7 mouse cellular contexts compared by ENCODE assay signal in the genomic region with DNA sequence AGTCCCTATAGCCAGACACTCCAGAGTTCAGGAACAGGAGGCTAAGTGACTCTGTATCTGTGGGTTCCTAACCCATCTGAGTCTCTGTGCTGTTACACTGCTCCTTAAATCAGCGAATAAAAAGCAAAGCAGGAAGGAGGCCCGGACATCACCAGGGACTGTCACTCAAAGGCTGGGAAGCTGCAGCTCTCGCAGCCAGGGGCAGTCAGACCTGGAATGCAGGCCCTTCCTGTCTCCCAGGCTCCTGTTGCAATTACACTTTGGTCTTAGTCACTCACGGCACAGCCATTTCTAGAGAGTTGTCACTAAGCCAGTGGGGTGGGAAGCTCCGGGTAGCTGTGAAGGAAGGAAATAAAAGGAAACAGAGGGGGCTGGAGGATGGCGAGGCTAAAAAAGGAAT. TPM values are rescaled to one million over a fixed set of nuclear protein-coding genes. Genes with fewer than 3 reads are reported as not detected.
A peak's percentile ranks its signal among the peaks of the same experiment; 100 is the strongest.
DNase-seq lines count a peak whose midpoint lies in the region; ATAC-seq and TF ChIP-seq lines count a peak whose summit lies in the region.

No protein-coding gene starts in this region.

- TF ChIP-seq CTCF in thymus, adult 2 months (IDR thresholded peaks at IDR 0.05; ENCODE audit: borderline replicate concordance, control insufficient read depth, extremely low read depth, insufficient read depth, low read length, poor library complexity) = no peak

- H3K9ac ChIP-seq in embryonic facial prominence, embryonic 11.5 days (replicated peaks; ENCODE audit: low read length) = no peak overlapping the region
- H3K9ac ChIP-seq in heart, embryonic 13.5 days = peak overlapping the region; percentile 50
- H3K9ac ChIP-seq in midbrain, embryonic 16.5 days (ENCODE audit: low read depth, low read length) = peak overlapping the region; percentile 32; the same call in 1 of the 2 replicates

- ATAC-seq in megakaryocyte, adult 5-6 weeks (ENCODE audit: poor library complexity, severe bottlenecking) = no peak
- no peak for ATAC-seq in embryonic facial prominence, embryonic 11.5 days (replicated peaks; ENCODE audit: insufficient number of reproducible peaks, low FRiP score, low TSS enrichment, low read depth)
- peak; percentile 38; the same call in 1 of the 2 replicates for ATAC-seq in heart, embryonic 13.5 days (ENCODE audit: extremely low read depth, insufficient number of reproducible peaks, low FRiP score, low TSS enrichment)
- 0 out of 2 replicates have a peak, but pooled peaks have one; percentile 11 for ATAC-seq in midbrain, embryonic 16.5 days

- H3K36me3 ChIP-seq in megakaryocyte, embryonic 14.5 days (replicated peaks; ENCODE audit: low read length) = peaks cover 94% of the 10 kb centered on the region
- no peaks in the 10 kb centered on the region for H3K36me3 ChIP-seq in embryonic facial prominence, embryonic 11.5 days (replicated peaks; ENCODE audit: control insufficient read depth, insufficient read depth, low read depth, low read length)
- no peaks in the 10 kb centered on the region for H3K36me3 ChIP-seq in heart, embryonic 13.5 days
- H3K36me3 ChIP-seq in midbrain, embryonic 16.5 days (ENCODE audit: control insufficient read depth, insufficient read depth, low read length) = no peaks in the 10 kb centered on the region
- no peaks in the 10 kb centered on the region for H3K36me3 ChIP-seq in thymus, adult 2 months (ENCODE audit: control insufficient read depth, insufficient read depth, low read length)

- 6% methylated on average over 6 of the region's 6 CpGs for WGBS in embryonic facial prominence, embryonic 11.5 days
- WGBS in heart, embryonic 13.5 days = 3% methylated on average over 6 of the region's 6 CpGs
- WGBS in midbrain, embryonic 16.5 days = 9% methylated on average over 6 of the region's 6 CpGs
- 64% methylated on average over 6 of the region's 6 CpGs for WGBS in thymus, adult 2 months

- TF ChIP-seq POLR2A in thymus, adult 2 months (IDR thresholded peaks at IDR 0.05; ENCODE audit: control insufficient read depth, extremely low read depth, insufficient read depth, low read length, poor library complexity) = no peak

- peaks cover 96% of the 10 kb centered on the region for H3K4me1 ChIP-seq in megakaryocyte, embryonic 14.5 days
- peaks cover 8% of the 10 kb centered on the region; the same call in 1 of the 2 replicates for H3K4me1 ChIP-seq in embryonic facial prominence, embryonic 11.5 days (ENCODE audit: control insufficient read depth, insufficient read depth, low read length)
- H3K4me1 ChIP-seq in heart, embryonic 13.5 days = peaks cover 66% of the 10 kb centered on the region
- H3K4me1 ChIP-seq in midbrain, embryonic 16.5 days (ENCODE audit: control insufficient read depth, insufficient read depth, low read length) = peaks cover 42% of the 10 kb centered on the region
- peaks cover 3% of the 10 kb centered on the region; the same call in 1 of the 2 replicates for H3K4me1 ChIP-seq in thymus, adult 2 months (replicated peaks; ENCODE audit: control insufficient read depth, insufficient read depth, low read length)

- 0 out of 2 replicates have a peak overlapping the region, but pooled peaks have one; percentile 22 for H3K27ac ChIP-seq in embryonic facial prominence, embryonic 11.5 days (replicated peaks; ENCODE audit: low read depth, low read length)
- peak overlapping the region; percentile 91 for H3K27ac ChIP-seq in heart, embryonic 13.5 days (replicated peaks)
- H3K27ac ChIP-seq in midbrain, embryonic 16.5 days (ENCODE audit: low read length) = peak overlapping the region; percentile 62
- H3K27ac ChIP-seq in thymus, adult 2 months (ENCODE audit: control insufficient read depth, insufficient read depth, low read length) = no peak overlapping the region

- H3K9me3 ChIP-seq in megakaryocyte, embryonic 14.5 days = no peaks in the 10 kb centered on the region
- no peaks in the 10 kb centered on the region for H3K9me3 ChIP-seq in embryonic facial prominence, embryonic 11.5 days (replicated peaks; ENCODE audit: control insufficient read depth, low read length)
- H3K9me3 ChIP-seq in heart, embryonic 13.5 days = no peaks in the 10 kb centered on the region
- no peaks in the 10 kb centered on the region for H3K9me3 ChIP-seq in midbrain, embryonic 16.5 days (replicated peaks; ENCODE audit: control insufficient read depth, low read length, poor library complexity, severe bottlenecking)

- no peak overlapping the region for H3K4me2 ChIP-seq in embryonic facial prominence, embryonic 11.5 days (ENCODE audit: low read depth, low read length)
- H3K4me2 ChIP-seq in heart, embryonic 13.5 days = peak overlapping the region; percentile 30
- H3K4me2 ChIP-seq in midbrain, embryonic 16.5 days (ENCODE audit: low read length) = peak overlapping the region; percentile 3; the same call in 1 of the 2 replicates

- peak overlapping the region; percentile 48 for H3K4me3 ChIP-seq in megakaryocyte, embryonic 14.5 days (replicated peaks)
- H3K4me3 ChIP-seq in embryonic facial prominence, embryonic 11.5 days (ENCODE audit: low read depth, low read length) = no peak overlapping the region
- no peak overlapping the region for H3K4me3 ChIP-seq in heart, embryonic 13.5 days
- no peak overlapping the region for H3K4me3 ChIP-seq in midbrain, embryonic 16.5 days (ENCODE audit: low read depth, low read length)
- no peak overlapping the region for H3K4me3 ChIP-seq in thymus, adult 2 months (ENCODE audit: control insufficient read depth, insufficient read depth, low read length)

- H3K27me3 ChIP-seq in megakaryocyte, embryonic 14.5 days (replicated peaks) = no peaks in the 10 kb centered on the region
- no peaks in the 10 kb centered on the region for H3K27me3 ChIP-seq in embryonic facial prominence, embryonic 11.5 days (ENCODE audit: control insufficient read depth, insufficient read depth, low read length)
- H3K27me3 ChIP-seq in heart, embryonic 13.5 days (replicated peaks) = no peaks in the 10 kb centered on the region
- H3K27me3 ChIP-seq in midbrain, embryonic 16.5 days (ENCODE audit: control insufficient read depth, insufficient read depth, low read depth, low read length) = no peaks in the 10 kb centered on the region
- no peaks in the 10 kb centered on the region for H3K27me3 ChIP-seq in thymus, adult 2 months (ENCODE audit: control insufficient read depth, insufficient read depth, low read length)

- peak; percentile 47 for DNase-seq in embryonic facial prominence, embryonic 11.5 days (ENCODE audit: low spot score)
- DNase-seq in left cerebral cortex, adult 8-10 months (ENCODE audit: low spot score in 2 of 2) = peak; percentile 36 to 81
- DNase-seq in thymus, adult 2 months = no peak

RNA-seq across cellular contexts. Expression of gene Rasa3, which starts 33.2 kb away (rescaled TPM):
- polyA plus RNA-seq in megakaryocyte, embryonic 14.5 days (2012; ENCODE audit: insufficient read depth, low replicate concordance) = 86.3 and 103 TPM in 2 replicates
- total RNA-seq in megakaryocyte, adult 5-6 weeks (2015) = 72.8 and 75.0 TPM in 2 replicates
- total RNA-seq in megakaryocyte, adult 5-6 weeks (2017) = 159 and 164 TPM in 2 replicates
- 20.7 and 21.8 TPM in 2 replicates for polyA plus RNA-seq in embryonic facial prominence, embryonic 11.5 days (2014; fragmentation: Nextera tagmentation; extraction: Ambion mirVana)
- polyA plus RNA-seq in heart, embryonic 13.5 days (2015; fragmentation: Nextera tagmentation; extraction: Ambion mirVana) = 23.4 and 24.4 TPM in 2 replicates
- total RNA-seq in left cerebral cortex, adult 8-10 months (2022) = 10 to 100 TPM; 63.9 to 72.0 (median 69.5) TPM
- 29.3 and 33.2 TPM in 2 replicates for polyA plus RNA-seq in midbrain, embryonic 16.5 days (2015; fragmentation: Nextera tagmentation; extraction: Ambion mirVana)
- 52.7 and 57.5 TPM in 2 replicates for polyA plus RNA-seq in thymus, adult 2 months (2012; rRNA removed)

Comparison
In these comparisons a context has a peak if more than half of its experiments do, and no peak if none do; other contexts are left out.
1. ATAC-seq: peak in heart, embryonic 13.5 days (single experiment) and midbrain, embryonic 16.5 days (single experiment); none in megakaryocyte, adult 5-6 weeks (single experiment) and embryonic facial prominence, embryonic 11.5 days (single experiment).